Mouse (Mus musculus): ENCODE measurements around the gene Prr19. TPM values are rescaled to one million over a fixed set of nuclear protein-coding genes. Genes with fewer than 3 reads are reported as not detected.

Prr19 gene
- polyA plus RNA-seq, 1 experiment = 1.6 TPM

GRCm38 (mm10) chr7:25266180-25266962, 34.8 kb upstream of the Prr19 start:
- no peaks in the 10 kb centered on the region for H3K36me3 ChIP-seq (ENCODE audit: control insufficient read depth, insufficient read depth, low read length, poor library complexity, severe bottlenecking)
- TF ChIP-seq POLR2A (IDR thresholded peaks at IDR 0.05; ENCODE audit: insufficient read depth, low read length) = no peak
- no peak for TF ChIP-seq EP300 (IDR thresholded peaks at IDR 0.05; ENCODE audit: insufficient read depth, low read depth, low read length)
- no peak for TF ChIP-seq CTCF (IDR thresholded peaks at IDR 0.05; ENCODE audit: low read depth, low read length)
- peak overlapping the region; percentile 75 for H3K9ac ChIP-seq (ENCODE audit: low read depth, poor library complexity, severe bottlenecking)
- no peaks in the 10 kb centered on the region for H3K9me3 ChIP-seq (replicated peaks; ENCODE audit: control insufficient read depth, insufficient read depth, low read length, poor library complexity, severe bottlenecking)
- peaks cover 5% of the 10 kb centered on the region for H3K4me1 ChIP-seq (ENCODE audit: control insufficient read depth, insufficient read depth, low read length)
- H3K4me3 ChIP-seq (ENCODE audit: low read depth, low read length) = no peak overlapping the region
- H3K27me3 ChIP-seq (ENCODE audit: control insufficient read depth, insufficient read depth, low read length, poor library complexity, severe bottlenecking) = no peaks in the 10 kb centered on the region
- peak overlapping the region; percentile 70; the same call in 1 of the 2 replicates for H3K27ac ChIP-seq (ENCODE audit: insufficient read depth, low read length)

GRCm38 (mm10) chr7:25267301-25267750, 33.9 kb upstream of the Prr19 start, which contains the start of gene Cic:
Cic (plus strand) TSS chr7:25267704.
- TF ChIP-seq EP300 (IDR thresholded peaks at IDR 0.05; ENCODE audit: insufficient read depth, low read depth, low read length) = 0 out of 2 replicates have a peak, but pooled peaks have one; percentile 18
- TF ChIP-seq POLR2A (IDR thresholded peaks at IDR 0.05; ENCODE audit: insufficient read depth, low read length) = peak; percentile 97
- no peak for TF ChIP-seq CTCF (IDR thresholded peaks at IDR 0.05; ENCODE audit: low read depth, low read length)
- no peaks in the 10 kb centered on the region for H3K27me3 ChIP-seq (ENCODE audit: control insufficient read depth, insufficient read depth, low read length, poor library complexity, severe bottlenecking)
- no peaks in the 10 kb centered on the region for H3K9me3 ChIP-seq (replicated peaks; ENCODE audit: control insufficient read depth, insufficient read depth, low read length, poor library complexity, severe bottlenecking)
- peak within 1 kb of the TSS; percentile 70 for H3K27ac ChIP-seq (ENCODE audit: insufficient read depth, low read length)
- H3K4me1 ChIP-seq (ENCODE audit: control insufficient read depth, insufficient read depth, low read length) = peaks cover 4% of the 10 kb centered on the region
- H3K4me3 ChIP-seq (ENCODE audit: low read depth, low read length) = peak within 1 kb of the TSS; percentile 78
- no peaks in the 10 kb centered on the region for H3K36me3 ChIP-seq (ENCODE audit: control insufficient read depth, insufficient read depth, low read length, poor library complexity, severe bottlenecking)
- H3K9ac ChIP-seq (ENCODE audit: low read depth, poor library complexity, severe bottlenecking) = peak within 1 kb of the TSS; percentile 86

GRCm38 (mm10) chr7:25267751-25268463, 33.3 kb upstream of the Prr19 start:
- H3K36me3 ChIP-seq (ENCODE audit: control insufficient read depth, insufficient read depth, low read length, poor library complexity, severe bottlenecking) = no peaks in the 10 kb centered on the region
- peak overlapping the region; percentile 86 for H3K9ac ChIP-seq (ENCODE audit: low read depth, poor library complexity, severe bottlenecking)
- H3K27me3 ChIP-seq (ENCODE audit: control insufficient read depth, insufficient read depth, low read length, poor library complexity, severe bottlenecking) = no peaks in the 10 kb centered on the region
- no peak for TF ChIP-seq CTCF (IDR thresholded peaks at IDR 0.05; ENCODE audit: low read depth, low read length)
- no peak for TF ChIP-seq EP300 (IDR thresholded peaks at IDR 0.05; ENCODE audit: insufficient read depth, low read depth, low read length)
- TF ChIP-seq POLR2A (IDR thresholded peaks at IDR 0.05; ENCODE audit: insufficient read depth, low read length) = no peak
- H3K4me3 ChIP-seq (ENCODE audit: low read depth, low read length) = peak overlapping the region; percentile 78
- peaks cover 4% of the 10 kb centered on the region for H3K4me1 ChIP-seq (ENCODE audit: control insufficient read depth, insufficient read depth, low read length)
- no peaks in the 10 kb centered on the region for H3K9me3 ChIP-seq (replicated peaks; ENCODE audit: control insufficient read depth, insufficient read depth, low read length, poor library complexity, severe bottlenecking)
- H3K27ac ChIP-seq (ENCODE audit: insufficient read depth, low read length) = peak overlapping the region; percentile 35

- H3K4me3 ChIP-seq (ENCODE audit: low read depth, low read length) = peak overlapping the region; percentile 78
- H3K9ac ChIP-seq (ENCODE audit: low read depth, poor library complexity, severe bottlenecking) = peak overlapping the region; percentile 82
- H3K36me3 ChIP-seq (ENCODE audit: control insufficient read depth, insufficient read depth, low read length, poor library complexity, severe bottlenecking) = no peaks in the 10 kb centered on the region
- no peak for TF ChIP-seq CTCF (IDR thresholded peaks at IDR 0.05; ENCODE audit: low read depth, low read length)
- no peak for TF ChIP-seq POLR2A (IDR thresholded peaks at IDR 0.05; ENCODE audit: insufficient read depth, low read length)
- TF ChIP-seq EP300 (IDR thresholded peaks at IDR 0.05; ENCODE audit: insufficient read depth, low read depth, low read length) = no peak
- peaks cover 4% of the 10 kb centered on the region for H3K4me1 ChIP-seq (ENCODE audit: control insufficient read depth, insufficient read depth, low read length)
- peak overlapping the region; percentile 10; the same call in 1 of the 2 replicates for H3K27ac ChIP-seq (ENCODE audit: insufficient read depth, low read length)
- H3K9me3 ChIP-seq (replicated peaks; ENCODE audit: control insufficient read depth, insufficient read depth, low read length, poor library complexity, severe bottlenecking) = no peaks in the 10 kb centered on the region
- no peaks in the 10 kb centered on the region for H3K27me3 ChIP-seq (ENCODE audit: control insufficient read depth, insufficient read depth, low read length, poor library complexity, severe bottlenecking)
Observed at GRCm38 (mm10) chr7:25268588-25268987, 32.6 kb upstream of the Prr19 start.

GRCm38 (mm10) chr7:25269029-25269428, 32.2 kb upstream of the Prr19 start:
- Histone ChIP-seq H3K4me3 (ENCODE audit: low read depth, low read length) (peak overlapping the region; percentile 78), H3K9me3 (replicated peaks; ENCODE audit: control insufficient read depth, insufficient read depth, low read length, poor library complexity, severe bottlenecking) (no peaks in the 10 kb centered on the region), H3K27me3 (ENCODE audit: control insufficient read depth, insufficient read depth, low read length, poor library complexity, severe bottlenecking) (no peaks in the 10 kb centered on the region), H3K4me1 (ENCODE audit: control insufficient read depth, insufficient read depth, low read length) (peaks cover 4% of the 10 kb centered on the region), H3K9ac (ENCODE audit: low read depth, poor library complexity, severe bottlenecking) (peak overlapping the region; percentile 82), H3K27ac (ENCODE audit: insufficient read depth, low read length) (no peak overlapping the region), H3K36me3 (ENCODE audit: control insufficient read depth, insufficient read depth, low read length, poor library complexity, severe bottlenecking) (no peaks in the 10 kb centered on the region)
- TF ChIP-seq CTCF (IDR thresholded peaks at IDR 0.05; ENCODE audit: low read depth, low read length) (no peak), POLR2A (IDR thresholded peaks at IDR 0.05; ENCODE audit: insufficient read depth, low read length) (no peak), EP300 (IDR thresholded peaks at IDR 0.05; ENCODE audit: insufficient read depth, low read depth, low read length) (no peak)

Measured in ES-Bruce4 (cell line).